Mouse (Mus musculus) megakaryocyte, embryonic 14.5 days (primary cell): Measurements from ENCODE around the gene Mindy4.

ENCODE experiments used
- FLI1 ChIP-seq: IDR thresholded peaks from 2 replicates; pipeline ENCODE4 v1.6.1; 2012; ENCODE audit warnings: low read length, inconsistent platforms, mixed read lengths
- GATA1 ChIP-seq: IDR thresholded peaks from 3 replicates; pipeline ENCODE4 v1.6.1; 2012; ENCODE audit warnings: mixed read lengths, low read length, inconsistent platforms, borderline replicate concordance

DNA sequence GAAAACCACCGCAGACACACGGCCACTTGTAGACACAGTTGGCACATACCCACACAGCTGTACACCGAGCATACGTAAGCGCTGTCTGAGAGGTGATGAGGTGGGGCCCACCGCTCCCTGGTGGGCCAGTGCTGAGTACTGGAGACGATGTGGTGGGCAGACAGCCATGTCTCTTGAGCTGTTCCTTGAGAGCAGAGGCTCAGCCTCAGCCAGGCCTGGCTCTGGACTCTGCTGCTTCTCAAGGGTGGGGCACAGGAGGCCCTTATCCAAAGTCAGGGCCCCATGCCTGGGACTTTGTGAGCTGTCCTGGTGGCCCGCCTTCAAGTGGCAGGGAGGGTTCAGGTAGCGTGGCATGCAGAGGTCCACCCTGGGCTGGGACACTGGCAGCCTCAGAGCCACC is 139.1 kb downstream of the Mindy4 start:
- TF ChIP-seq GATA1 (no peak), FLI1 (no peak)
